Mouse (Mus musculus) limb, embryonic 12.5 days (tissue): Measurements from ENCODE around the gene Rtp4. TPM values are rescaled to one million over a fixed set of nuclear protein-coding genes. Genes with fewer than 3 reads are reported as not detected.

ENCODE experiments used
- ATAC-seq: fragments of 200-750 bp; cut with Nextera tagmentation; 2 replicates; pipeline ENCODE4 v1.8.0; 2017; ENCODE audit warnings: low read depth, moderate TSS enrichment; ENCODE audit not compliant: insufficient number of reproducible peaks, insufficient read depth, low FRiP score, low TSS enrichment
- H3K27ac ChIP-seq: fragments of 300-500 bp; sonication (generic); 2 replicates; pipeline ENCODE4 v1.5.1; 2016; ENCODE audit warnings: mild to moderate bottlenecking, moderate library complexity
- H3K27me3 ChIP-seq: fragments of 300-500 bp; sonication (generic); 2 replicates; pipeline ENCODE4 v1.6.1; 2016; ENCODE audit warnings: mild to moderate bottlenecking, moderate library complexity
- H3K36me3 ChIP-seq: fragments of 300-500 bp; sonication (generic); 2 replicates; pipeline ENCODE4 v1.6.1; 2016; ENCODE audit warnings: mild to moderate bottlenecking, moderate library complexity
- H3K4me1 ChIP-seq: fragments of 300-500 bp; sonication (generic); replicated peaks from 2 replicates; pipeline ENCODE4 v1.6.1; 2016
- H3K4me2 ChIP-seq: fragments of 300-500 bp; sonication (generic); 2 replicates; pipeline ENCODE4 v1.6.1; 2016; ENCODE audit warnings: mild to moderate bottlenecking, moderate library complexity
- H3K4me3 ChIP-seq: fragments of 300-500 bp; sonication (generic); replicated peaks from 2 replicates; pipeline ENCODE4 v1.5.1; 2016; ENCODE audit warnings: mild to moderate bottlenecking
- H3K9ac ChIP-seq: fragments of 300-500 bp; sonication (generic); replicated peaks from 2 replicates; pipeline ENCODE4 v1.6.1; 2016; ENCODE audit warnings: mild to moderate bottlenecking, moderate library complexity
- H3K9me3 ChIP-seq: fragments of 300-500 bp; sonication (generic); 2 replicates; pipeline ENCODE4 v1.6.1; 2016; ENCODE audit warnings: mild to moderate bottlenecking, moderate library complexity
- WGBS: fragments of 180-500 bp; shearing (Covaris S2); methylation state at CpG from one replicate; pipeline ENCODE4 v1.1.7; 2016; 5-methylcytosine and 5-hydroxymethylcytosine counted together
- polyA plus RNA-seq: library from polyadenylated mRNA; unstranded; fragments of >200 nt; fragmentation: Nextera tagmentation; extraction: Ambion mirVana; gene quantifications from 2 replicates; pipeline ENCODE4 v1.2.1, GENCODE M21; 2016

Gene Rtp4
- polyA plus RNA-seq, 1 experiment from 2014 or later = 3.1 TPM

GRCm38 (mm10) chr16:23515766-23516165, 4.3 kb upstream of the Rtp4 start:
- Histone ChIP-seq H3K9ac (no peak overlapping the region), H3K27me3 (no peaks in the 10 kb centered on the region), H3K4me2 (no peak overlapping the region), H3K27ac (no peak overlapping the region), H3K4me3 (no peak overlapping the region), H3K36me3 (no peaks in the 10 kb centered on the region), H3K9me3 (no peaks in the 10 kb centered on the region), H3K4me1 (peaks cover 22% of the 10 kb centered on the region)
- WGBS = 85% methylated on average over 3 of the region's 3 CpGs
- ATAC-seq = no peak

- Histone ChIP-seq H3K27ac (no peak overlapping the region), H3K9me3 (no peaks in the 10 kb centered on the region), H3K9ac (no peak overlapping the region), H3K4me1 (peaks cover 31% of the 10 kb centered on the region), H3K27me3 (0 out of 2 replicates have a peak, but pooled peaks cover 4% of the 10 kb centered on the region), H3K4me3 (no peak overlapping the region), H3K4me2 (no peak overlapping the region), H3K36me3 (no peaks in the 10 kb centered on the region)
- WGBS = 89% methylated on average over 2 of the region's 2 CpGs
- ATAC-seq = no peak
Observed at GRCm38 (mm10) chr16:23516606-23517005, 3.5 kb upstream of the Rtp4 start.

- Histone ChIP-seq H3K27me3 (0 out of 2 replicates have a peak, but pooled peaks cover 8% of the 10 kb centered on the region), H3K4me3 (no peak overlapping the region), H3K27ac (no peak overlapping the region), H3K4me2 (no peak overlapping the region), H3K4me1 (peaks cover 37% of the 10 kb centered on the region), H3K9ac (no peak overlapping the region), H3K9me3 (no peaks in the 10 kb centered on the region), H3K36me3 (no peaks in the 10 kb centered on the region)
- 90% methylated on average over 5 of the region's 5 CpGs for WGBS
- no peak for ATAC-seq
Observed at GRCm38 (mm10) chr16:23517230-23517629, 2.9 kb upstream of the Rtp4 start.

DNA sequence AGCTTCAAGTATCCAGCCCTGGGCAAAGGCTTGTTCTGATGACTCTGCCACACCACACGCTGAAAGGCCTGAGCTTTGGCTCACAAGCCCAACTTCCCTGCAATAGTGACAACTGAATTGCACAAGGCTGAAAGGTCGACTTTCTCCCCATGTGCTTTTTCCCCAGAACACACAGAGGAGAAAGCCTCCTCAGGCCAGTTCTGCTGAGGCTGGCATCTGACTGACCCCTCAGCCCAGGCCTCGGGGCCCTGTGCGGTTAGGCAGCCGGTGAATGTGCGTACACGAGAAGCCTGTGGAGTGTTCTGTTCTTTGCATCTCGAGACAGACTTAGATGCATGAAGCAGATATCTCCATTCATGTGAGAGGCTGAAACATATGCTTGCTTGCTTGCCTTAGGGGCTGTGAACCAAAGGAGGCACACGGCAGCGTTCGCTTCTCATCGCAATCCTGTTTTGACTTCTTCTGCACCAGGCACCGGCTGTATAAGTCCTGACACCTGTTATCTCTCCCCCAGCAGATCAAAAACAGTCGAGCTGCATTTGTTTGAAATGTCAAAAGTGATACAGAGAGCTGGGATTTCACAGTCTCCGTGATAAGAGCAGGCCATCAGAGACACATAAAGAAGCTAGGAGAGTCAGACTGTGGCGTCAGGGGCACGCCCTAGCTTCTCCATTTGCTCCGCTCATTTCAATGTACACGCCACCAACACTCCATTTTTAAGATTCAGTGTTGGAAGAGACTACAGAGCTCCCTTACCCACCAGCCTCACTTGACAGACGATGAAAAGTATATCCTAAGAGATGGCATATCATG, 2.1 kb upstream of the Rtp4 start:
- H3K4me2 ChIP-seq = no peak overlapping the region
- 0 out of 2 replicates have a peak, but pooled peaks cover 14% of the 10 kb centered on the region for H3K27me3 ChIP-seq
- no peaks in the 10 kb centered on the region for H3K36me3 ChIP-seq
- H3K27ac ChIP-seq = no peak overlapping the region
- H3K4me1 ChIP-seq = peaks cover 43% of the 10 kb centered on the region
- H3K9me3 ChIP-seq = no peaks in the 10 kb centered on the region
- no peak overlapping the region for H3K9ac ChIP-seq
- H3K4me3 ChIP-seq = no peak overlapping the region
- no peak for ATAC-seq
- WGBS = 71% methylated on average over 20 of the region's 20 CpGs

- Histone ChIP-seq H3K4me2 (peak overlapping the region; percentile 67; the same call in 1 of the 2 replicates), H3K4me3 (no peak overlapping the region), H3K4me1 (peaks cover 48% of the 10 kb centered on the region), H3K9ac (no peak overlapping the region), H3K27me3 (0 out of 2 replicates have a peak, but pooled peaks cover 14% of the 10 kb centered on the region), H3K9me3 (no peaks in the 10 kb centered on the region), H3K27ac (no peak overlapping the region), H3K36me3 (no peaks in the 10 kb centered on the region)
- WGBS = 74% methylated on average over 10 of the region's 10 CpGs
- no peak for ATAC-seq
Observed at GRCm38 (mm10) chr16:23518567-23519369, 1.3 kb upstream of the Rtp4 start.

DNA sequence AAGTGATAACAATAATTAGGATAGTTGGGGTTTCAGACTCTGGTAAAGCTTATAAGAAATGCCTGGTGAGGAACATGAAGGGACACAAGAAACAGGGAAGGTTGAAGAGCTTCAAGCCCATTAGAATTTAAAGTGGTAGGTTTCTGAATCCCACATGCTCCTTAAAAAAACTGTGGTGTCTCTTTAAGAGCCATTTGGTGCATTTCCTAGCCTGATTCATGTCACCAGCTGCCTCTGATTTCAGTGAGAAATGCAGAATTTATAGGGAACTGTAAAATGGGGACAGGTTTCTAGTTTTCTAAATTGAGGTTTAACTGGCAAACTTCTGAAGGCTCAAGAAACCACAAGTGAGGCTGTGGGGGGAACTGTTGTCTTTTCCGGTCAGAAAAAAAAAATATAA, 320 bp upstream of the Rtp4 start:
- Histone ChIP-seq H3K4me3 (peak overlapping the region; percentile 39), H3K27me3 (0 out of 2 replicates have a peak, but pooled peaks cover 14% of the 10 kb centered on the region), H3K36me3 (no peaks in the 10 kb centered on the region), H3K4me2 (peak overlapping the region; percentile 67), H3K9ac (no peak overlapping the region), H3K9me3 (no peaks in the 10 kb centered on the region), H3K4me1 (peaks cover 48% of the 10 kb centered on the region), H3K27ac (peak overlapping the region; percentile 74; the same call in 1 of the 2 replicates)
- WGBS = 0% methylated on average over 1 of the region's 1 CpGs
- no peak for ATAC-seq

DNA sequence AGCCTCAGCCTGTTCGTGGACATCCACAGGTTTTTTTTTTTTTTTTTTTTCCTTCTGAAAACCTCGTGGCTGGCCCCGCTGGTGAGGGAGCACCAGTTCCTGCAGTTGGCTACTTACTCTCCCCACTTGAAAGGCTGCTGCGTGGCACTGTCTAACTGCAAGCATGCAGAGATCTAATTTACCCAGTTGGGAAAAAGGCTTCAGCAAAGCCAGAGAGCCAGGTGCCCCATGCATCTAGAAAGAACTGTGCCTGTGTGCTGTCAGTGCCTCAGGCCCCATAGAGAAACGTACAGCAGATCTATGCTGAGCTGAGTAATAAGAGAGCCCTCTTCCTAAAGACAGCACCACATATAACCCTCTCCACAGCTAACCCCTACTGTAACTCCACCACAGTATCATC, 1.0 kb downstream of the Rtp4 start:
- Histone ChIP-seq H3K9ac (no peak overlapping the region), H3K4me1 (peaks cover 48% of the 10 kb centered on the region), H3K27ac (peak overlapping the region; percentile 74; the same call in 1 of the 2 replicates), H3K4me3 (no peak overlapping the region), H3K9me3 (no peaks in the 10 kb centered on the region), H3K27me3 (0 out of 2 replicates have a peak, but pooled peaks cover 14% of the 10 kb centered on the region), H3K4me2 (peak overlapping the region; percentile 67), H3K36me3 (no peaks in the 10 kb centered on the region)
- WGBS = 7% methylated on average over 5 of the region's 5 CpGs
- ATAC-seq = no peak

- ATAC-seq = no peak
- Histone ChIP-seq H3K4me2 (no peak overlapping the region), H3K9ac (no peak overlapping the region), H3K4me3 (no peak overlapping the region), H3K27ac (no peak overlapping the region), H3K4me1 (peaks cover 48% of the 10 kb centered on the region), H3K36me3 (no peaks in the 10 kb centered on the region), H3K9me3 (no peaks in the 10 kb centered on the region), H3K27me3 (0 out of 2 replicates have a peak, but pooled peaks cover 14% of the 10 kb centered on the region)
- 73% methylated on average over 5 of the region's 5 CpGs for WGBS
Observed at GRCm38 (mm10) chr16:23522081-23522480, 2.0 kb downstream of the Rtp4 start.

DNA sequence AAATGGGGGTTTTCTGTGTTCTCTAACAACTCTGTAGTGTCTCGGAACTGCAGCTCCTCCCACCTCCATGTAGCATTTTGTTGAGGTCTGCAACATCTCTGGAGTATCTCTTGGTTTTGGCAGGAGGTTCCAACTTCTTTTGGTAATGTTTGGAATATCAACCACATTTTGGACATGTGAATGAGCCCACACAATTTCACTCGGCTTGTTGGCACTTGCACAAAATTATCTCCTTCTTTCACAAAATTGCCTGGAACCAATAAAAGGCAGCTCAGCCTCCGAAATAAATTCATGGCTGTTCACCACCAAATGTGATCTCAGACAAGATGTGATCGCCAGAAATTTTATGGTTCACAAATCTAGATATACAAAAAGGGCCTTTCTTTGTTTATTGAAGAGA, 9.1 kb downstream of the Rtp4 start:
- 70% methylated on average over 4 of the region's 4 CpGs for WGBS
- no peak for ATAC-seq

DNA sequence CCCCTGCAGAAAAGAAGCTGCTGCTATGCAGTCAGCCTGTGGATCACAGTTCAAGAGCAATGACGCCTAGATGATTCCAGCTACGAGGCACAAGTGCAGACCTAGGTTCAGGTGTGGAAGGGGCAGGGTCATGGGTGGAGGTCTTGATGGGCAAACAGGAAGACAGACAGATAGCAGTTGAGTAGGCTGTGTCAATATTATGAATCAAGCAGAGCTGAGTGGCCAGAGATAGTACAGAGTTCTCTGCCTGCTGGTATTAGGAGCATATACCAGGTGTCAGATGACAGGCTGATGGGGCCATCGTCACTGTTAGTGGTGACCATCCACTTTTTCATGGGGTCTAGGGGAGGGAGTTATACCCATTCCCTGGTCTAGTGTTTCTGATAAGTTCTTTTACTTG, 13.6 kb downstream of the Rtp4 start:
- H3K9me3 ChIP-seq = no peaks in the 10 kb centered on the region
- ATAC-seq = no peak
- 78% methylated on average over 3 of the region's 3 CpGs for WGBS
- no peaks in the 10 kb centered on the region for H3K36me3 ChIP-seq
- H3K4me3 ChIP-seq = no peak overlapping the region
- no peak overlapping the region for H3K4me2 ChIP-seq
- no peak overlapping the region for H3K27ac ChIP-seq
- no peaks in the 10 kb centered on the region for H3K4me1 ChIP-seq
- H3K27me3 ChIP-seq = no peaks in the 10 kb centered on the region
- H3K9ac ChIP-seq = no peak overlapping the region

More for the DNA sequence above, 9.1 kb downstream of the Rtp4 start:
- Histone ChIP-seq H3K4me2 (no peak overlapping the region), H3K4me1 (no peaks in the 10 kb centered on the region), H3K9me3 (no peaks in the 10 kb centered on the region), H3K27ac (no peak overlapping the region), H3K27me3 (no peaks in the 10 kb centered on the region), H3K9ac (no peak overlapping the region), H3K36me3 (no peaks in the 10 kb centered on the region), H3K4me3 (no peak overlapping the region)

DNA sequence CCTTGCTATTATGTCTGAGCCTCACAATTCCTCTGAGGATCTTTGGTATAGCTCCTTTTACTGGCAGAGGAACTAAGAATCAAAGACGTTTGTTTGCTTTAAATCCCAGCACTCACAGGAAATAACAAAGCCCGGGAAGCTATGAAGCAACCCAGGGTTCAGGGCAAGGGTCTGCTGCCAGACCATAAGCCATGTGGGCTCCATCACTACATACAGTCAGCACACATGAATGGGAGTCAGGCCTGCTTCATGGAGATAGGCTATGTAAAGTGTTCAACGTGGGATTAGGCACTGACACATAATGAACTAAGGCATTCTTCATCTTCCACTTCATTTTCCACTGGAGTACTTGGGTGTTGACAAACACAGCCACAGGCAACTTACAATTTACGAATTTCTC, 21.0 kb downstream of the Rtp4 start:
- no peak overlapping the region for H3K9ac ChIP-seq
- 49% methylated on average over 4 of the region's 4 CpGs for WGBS
- H3K4me3 ChIP-seq = no peak overlapping the region
- no peak overlapping the region for H3K27ac ChIP-seq
- peaks cover 13% of the 10 kb centered on the region for H3K4me1 ChIP-seq
- ATAC-seq = no peak
- H3K9me3 ChIP-seq = no peaks in the 10 kb centered on the region
- no peak overlapping the region for H3K4me2 ChIP-seq
- H3K36me3 ChIP-seq = no peaks in the 10 kb centered on the region
- H3K27me3 ChIP-seq = no peaks in the 10 kb centered on the region; the same call in 1 of the 2 replicates
